Mouse (Mus musculus) thymus, postnatal 10 days (tissue): ENCODE results near the gene Ccdc32.
A peak's percentile ranks its signal among the peaks of the same experiment; 100 is the strongest.

Experiments used
- DNase-seq, 2 experiments: peaks; one replicate each; pipeline ENCODE4 v3.0.0; 2021; ENCODE audit warnings: low spot score in 2 of 2

Gene Ccdc32

GRCm38 (mm10) chr2:119015604-119016180, 13.5 kb downstream of the Ccdc32 start:
- DNase-seq, result no peak

GRCm38 (mm10) chr2:119014989-119015388, 14.2 kb downstream of the Ccdc32 start:
- DNase-seq, result peak in 1 of 2 experiments; percentile 6

- no peak for DNase-seq
Measured at GRCm38 (mm10) chr2:119009376-119009775, 19.8 kb downstream of the Ccdc32 start.

GRCm38 (mm10) chr2:119006886-119007285, 22.3 kb downstream of the Ccdc32 start:
- no peak for DNase-seq

GRCm38 (mm10) chr2:118999025-118999639, 30.1 kb downstream of the Ccdc32 start:
- DNase-seq, result no peak

GRCm38 (mm10) chr2:118998115-118998866, 30.9 kb downstream of the Ccdc32 start:
- no peak for DNase-seq

GRCm38 (mm10) chr2:118996798-118997105, 32.4 kb downstream of the Ccdc32 start:
- no peak for DNase-seq

- DNase-seq, result no peak
Measured at GRCm38 (mm10) chr2:118995919-118996797, 33.0 kb downstream of the Ccdc32 start.

GRCm38 (mm10) chr2:118995490-118995889, 33.7 kb downstream of the Ccdc32 start:
- DNase-seq, result no peak

- no peak for DNase-seq
Measured at GRCm38 (mm10) chr2:118983812-118984211, 45.4 kb downstream of the Ccdc32 start.

- DNase-seq, result no peak
Measured at GRCm38 (mm10) chr2:118980841-118981240, 48.4 kb downstream of the Ccdc32 start.

GRCm38 (mm10) chr2:118978064-118978463, 51.1 kb downstream of the Ccdc32 start:
- peak in 1 of 2 experiments; percentile 14 for DNase-seq

- DNase-seq, result no peak
Measured at GRCm38 (mm10) chr2:118976941-118977340, 52.3 kb downstream of the Ccdc32 start.

GRCm38 (mm10) chr2:118976282-118976929, 52.8 kb downstream of the Ccdc32 start:
- DNase-seq, result peak; percentile 83 to 93

GRCm38 (mm10) chr2:118975855-118976254, 53.3 kb downstream of the Ccdc32 start:
- peak; percentile 43 to 56 for DNase-seq

- DNase-seq, result peak; percentile 76 to 87
Measured at GRCm38 (mm10) chr2:118972687-118973376, 56.4 kb downstream of the Ccdc32 start.

- DNase-seq, result no peak
Measured at GRCm38 (mm10) chr2:118972048-118972447, 57.1 kb downstream of the Ccdc32 start.

- no peak for DNase-seq
Measured at GRCm38 (mm10) chr2:118969585-118970147, 59.5 kb downstream of the Ccdc32 start.
